Mouse (Mus musculus) limb, embryonic 15.5 days (tissue): ENCODE measurements around the gene Duox1. TPM values are rescaled to one million over a fixed set of nuclear protein-coding genes. Genes with fewer than 3 reads are reported as not detected.

Experiments used
- ATAC-seq: fragments of 200-750 bp; cut with Nextera tagmentation; 2 replicates; pipeline ENCODE4 v1.8.0; 2017; ENCODE audit warnings: low read depth, moderate TSS enrichment; ENCODE audit not compliant: insufficient number of reproducible peaks, low FRiP score, low TSS enrichment
- H3K27ac ChIP-seq: fragments of 300-500 bp; sonication (generic); 2 replicates; pipeline ENCODE4 v1.5.1; 2015; ENCODE audit warnings: moderate library complexity, mild to moderate bottlenecking, inconsistent platforms
- H3K27me3 ChIP-seq: fragments of 300-500 bp; sonication (generic); 2 replicates; pipeline ENCODE4 v1.6.1; 2015; ENCODE audit warnings: inconsistent platforms
- H3K36me3 ChIP-seq: fragments of 300-500 bp; sonication (generic); 2 replicates; pipeline ENCODE4 v1.6.1; 2015; ENCODE audit warnings: inconsistent platforms
- H3K4me1 ChIP-seq: fragments of 300-500 bp; sonication (generic); 2 replicates; pipeline ENCODE4 v1.6.1; 2015; ENCODE audit warnings: inconsistent platforms
- H3K4me2 ChIP-seq: fragments of 300-500 bp; sonication (generic); 2 replicates; pipeline ENCODE4 v1.6.1; 2015; ENCODE audit warnings: mild to moderate bottlenecking, inconsistent platforms
- H3K4me3 ChIP-seq: fragments of 300-500 bp; sonication (generic); 2 replicates; pipeline ENCODE4 v1.5.1; 2015; ENCODE audit warnings: mild to moderate bottlenecking, inconsistent platforms
- H3K9ac ChIP-seq: fragments of 300-500 bp; sonication (generic); 2 replicates; pipeline ENCODE4 v1.6.1; 2015; ENCODE audit warnings: inconsistent platforms
- H3K9me3 ChIP-seq: fragments of 300-500 bp; sonication (generic); 2 replicates; pipeline ENCODE4 v1.6.1; 2016; ENCODE audit warnings: inconsistent platforms
- WGBS: fragments of 180-500 bp; shearing (Covaris S2); methylation state at CpG from one replicate; pipeline ENCODE4 v1.1.7; 2015; 5-methylcytosine and 5-hydroxymethylcytosine counted together
- polyA plus RNA-seq: library from polyadenylated mRNA; unstranded; fragments of >200 nt; fragmentation: Nextera tagmentation; extraction: Ambion mirVana; gene quantifications from 2 replicates; pipeline ENCODE4 v1.2.1, GENCODE M21; 2015

Gene Duox1
- polyA plus RNA-seq, 1 experiment from 2014 or later: 2.7 TPM

DNA sequence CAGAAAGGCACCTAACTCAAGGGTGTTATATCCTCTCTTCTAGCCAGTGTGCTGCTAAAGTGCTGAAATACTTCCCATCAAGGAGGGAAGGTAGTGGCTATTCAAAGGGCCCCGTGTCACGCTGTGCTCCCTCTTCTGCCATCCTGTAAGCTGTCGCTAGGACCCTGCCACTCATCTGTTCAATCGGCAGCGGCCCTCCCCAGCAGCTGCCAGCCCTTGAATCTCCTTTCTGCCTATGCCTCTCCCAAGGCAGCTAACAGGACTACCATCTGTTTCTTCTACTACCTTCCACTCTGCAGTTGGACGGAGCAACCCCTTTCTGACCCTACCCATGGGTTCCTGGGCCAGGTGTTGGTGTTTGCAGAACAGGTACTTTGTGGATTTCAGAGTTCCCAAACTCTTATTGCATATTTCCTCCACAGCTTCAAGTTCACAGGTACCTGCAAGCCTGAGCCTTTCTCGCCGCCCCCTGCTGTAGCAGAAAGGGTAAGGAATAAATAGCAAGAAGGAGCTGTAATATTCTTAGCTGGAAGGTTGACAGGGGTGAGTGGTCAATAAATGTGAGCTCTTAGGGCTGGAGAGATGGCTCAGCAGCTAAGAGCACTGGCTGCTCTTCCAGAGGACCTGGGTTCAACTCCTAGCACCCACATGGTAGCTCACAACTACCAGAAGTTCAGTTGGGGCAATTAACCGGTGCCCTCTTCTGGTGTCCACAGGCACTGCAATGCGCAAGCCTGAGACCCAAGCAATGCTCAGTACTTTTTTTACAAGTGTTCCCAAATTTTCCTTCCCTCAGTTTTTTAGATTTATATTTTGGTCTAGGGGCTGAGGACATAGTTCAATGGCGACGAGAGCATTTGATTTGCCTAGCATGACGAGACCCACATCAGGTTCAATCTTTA, 47.4 kb downstream of the Duox1 start:
- Histone ChIP-seq H3K4me3 (no peak overlapping the region), H3K27ac (no peak overlapping the region), H3K36me3 (peaks cover 18% of the 10 kb centered on the region), H3K4me1 (peaks cover 34% of the 10 kb centered on the region), H3K9me3 (no peaks in the 10 kb centered on the region), H3K9ac (no peak overlapping the region), H3K4me2 (no peak overlapping the region), H3K27me3 (no peaks in the 10 kb centered on the region)
- WGBS: 85% methylated on average over 13 of the region's 13 CpGs
- ATAC-seq: no peak

DNA sequence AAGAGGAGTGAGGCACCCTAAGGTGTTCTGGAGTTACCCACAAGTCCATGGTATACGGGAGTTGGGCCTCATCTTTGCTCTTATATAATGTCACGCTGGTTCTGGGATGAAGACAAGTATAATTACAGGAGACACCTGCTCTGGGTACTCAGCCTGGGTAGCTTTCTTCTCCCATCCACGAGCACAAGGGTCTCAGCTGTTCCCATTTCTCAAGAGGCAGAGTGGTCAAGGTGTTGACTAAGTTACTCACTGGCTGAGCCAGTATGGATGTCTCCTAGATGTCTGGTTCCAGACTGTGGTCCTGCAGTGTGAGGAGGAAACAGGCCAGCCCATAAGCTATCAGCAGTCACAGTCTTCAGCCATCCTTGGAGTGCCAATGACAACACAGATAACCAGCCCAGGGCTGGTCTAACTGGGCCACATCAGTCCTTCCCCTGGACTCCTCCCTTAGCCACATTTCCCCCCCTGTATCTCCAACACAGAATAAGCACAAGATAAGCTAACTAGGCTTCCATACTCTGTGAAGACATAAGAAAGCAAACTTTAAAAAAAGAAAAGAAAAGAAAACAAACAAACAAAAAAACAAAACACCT, 49.0 kb downstream of the Duox1 start:
- Histone ChIP-seq H3K9ac (no peak overlapping the region), H3K27ac (no peak overlapping the region), H3K9me3 (no peaks in the 10 kb centered on the region), H3K36me3 (peaks cover 12% of the 10 kb centered on the region), H3K4me1 (peaks cover 40% of the 10 kb centered on the region), H3K4me3 (no peak overlapping the region), H3K4me2 (no peak overlapping the region), H3K27me3 (no peaks in the 10 kb centered on the region)
- WGBS: 84% methylated on average over 3 of the region's 3 CpGs
- ATAC-seq: no peak

DNA sequence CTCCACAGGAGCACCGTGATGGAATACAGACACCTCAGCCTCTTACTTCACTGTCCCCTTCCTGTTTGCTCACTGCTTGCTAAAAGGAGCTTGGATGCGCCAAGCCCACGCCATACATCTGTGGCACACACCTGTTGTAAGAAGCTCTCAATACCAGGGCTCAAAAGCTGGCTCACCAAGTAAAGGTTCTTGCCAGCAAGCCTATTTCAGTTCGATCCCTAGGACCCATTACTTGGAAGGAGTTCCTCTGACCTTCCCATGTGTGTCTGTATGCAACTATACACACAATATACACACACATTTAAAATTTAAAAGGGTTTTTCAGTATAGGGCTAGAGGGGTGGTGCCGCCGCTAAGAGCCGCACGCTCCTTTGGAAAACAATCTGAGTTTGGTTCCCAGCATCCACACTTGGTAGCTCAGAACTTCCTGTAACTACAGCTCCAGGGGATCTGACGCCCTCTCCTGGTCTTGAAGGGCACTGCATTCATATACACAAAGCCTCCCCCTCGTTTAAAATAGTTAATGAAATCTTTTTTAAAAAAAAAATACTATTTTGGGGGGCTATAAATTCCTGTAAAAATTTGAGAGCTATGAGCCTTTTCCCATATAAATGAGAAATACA, 49.9 kb downstream of the Duox1 start:
- Histone ChIP-seq H3K4me1 (peaks cover 40% of the 10 kb centered on the region), H3K27me3 (no peaks in the 10 kb centered on the region), H3K36me3 (peaks cover 12% of the 10 kb centered on the region), H3K27ac (no peak overlapping the region), H3K9me3 (no peaks in the 10 kb centered on the region), H3K4me2 (no peak overlapping the region), H3K4me3 (no peak overlapping the region), H3K9ac (no peak overlapping the region)
- 83% methylated on average over 10 of the region's 10 CpGs for WGBS
- ATAC-seq: no peak

DNA sequence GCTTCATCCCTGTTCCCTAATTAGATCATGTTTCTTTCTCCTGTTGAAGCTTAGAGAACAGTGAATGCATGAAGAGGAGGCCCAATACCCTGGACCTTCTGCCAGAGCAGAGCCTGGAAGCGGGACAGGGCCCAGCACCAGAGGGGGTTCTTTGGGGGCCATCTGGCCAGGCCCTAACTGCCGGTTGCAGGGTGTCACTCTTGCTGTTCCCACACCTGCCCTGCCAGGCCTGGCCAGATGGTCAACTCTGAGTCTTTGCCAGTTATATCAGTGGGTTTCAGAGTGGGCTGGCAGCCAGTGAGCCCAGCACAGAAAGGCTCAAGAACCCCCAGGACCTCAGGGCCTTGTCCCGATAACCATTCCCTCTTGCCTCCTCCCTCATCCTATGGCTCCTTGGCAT, 50.6 kb downstream of the Duox1 start:
- 70% methylated on average over 3 of the region's 3 CpGs for WGBS
- no peak overlapping the region for H3K9ac ChIP-seq
- no peaks in the 10 kb centered on the region for H3K9me3 ChIP-seq
- no peak overlapping the region for H3K27ac ChIP-seq
- H3K4me1 ChIP-seq: peaks cover 38% of the 10 kb centered on the region
- 0 out of 2 replicates have a peak, but pooled peaks cover 4% of the 10 kb centered on the region for H3K27me3 ChIP-seq
- H3K4me3 ChIP-seq: no peak overlapping the region
- no peak overlapping the region for H3K4me2 ChIP-seq
- no peak for ATAC-seq
- H3K36me3 ChIP-seq: peaks cover 12% of the 10 kb centered on the region

DNA sequence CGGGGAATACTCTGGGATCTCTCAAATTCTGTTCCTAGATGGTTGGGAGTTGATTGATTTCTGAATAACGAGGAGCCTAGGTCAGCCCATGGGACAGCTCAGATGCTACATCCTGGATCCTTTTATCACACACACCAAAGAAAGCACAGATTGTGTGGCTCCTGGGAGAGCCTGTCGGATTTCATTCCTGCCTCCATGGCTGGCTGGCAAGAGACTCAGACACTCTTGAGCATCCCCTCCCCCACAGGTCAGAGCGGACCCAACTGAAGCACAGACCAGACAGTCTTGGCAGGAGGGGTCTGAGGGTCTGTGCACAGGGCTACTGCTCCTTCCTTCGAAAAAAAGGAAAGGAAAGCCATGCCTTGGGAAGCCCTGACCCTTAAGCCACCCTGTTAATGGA, 51.2 kb downstream of the Duox1 start:
- ATAC-seq: no peak
- Histone ChIP-seq H3K27ac (no peak overlapping the region), H3K4me3 (peak overlapping the region; percentile 8; the same call in 1 of the 2 replicates)

DNA sequence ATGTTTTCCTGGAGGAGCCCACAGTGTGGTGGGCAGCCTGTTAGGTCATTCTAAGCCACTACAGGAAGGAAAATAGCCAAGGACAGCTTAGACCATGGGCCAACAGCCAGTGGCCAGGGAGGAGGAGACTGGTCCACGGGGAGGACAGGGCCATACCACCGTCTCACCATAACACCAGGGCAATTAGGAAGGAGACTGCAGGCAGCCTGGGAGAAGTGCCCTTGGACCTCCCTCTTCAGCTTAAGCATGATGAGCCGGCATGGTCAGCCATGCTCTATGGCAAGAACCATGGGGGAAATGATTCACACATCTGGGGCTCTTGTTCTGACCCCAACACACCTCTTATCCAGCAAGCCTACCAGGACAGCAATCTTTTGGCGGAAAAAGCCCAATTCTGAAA, 51.7 kb downstream of the Duox1 start:
- H3K36me3 ChIP-seq: peaks cover 12% of the 10 kb centered on the region
- peaks cover 35% of the 10 kb centered on the region for H3K4me1 ChIP-seq
- H3K27me3 ChIP-seq: 0 out of 2 replicates have a peak, but pooled peaks cover 4% of the 10 kb centered on the region
- H3K9ac ChIP-seq: no peak overlapping the region
- H3K9me3 ChIP-seq: no peaks in the 10 kb centered on the region
- no peak overlapping the region for H3K27ac ChIP-seq
- peak overlapping the region; percentile 84 for H3K4me3 ChIP-seq
- no peak for ATAC-seq
- WGBS: 25% methylated on average over 4 of the region's 4 CpGs
- H3K4me2 ChIP-seq: peak overlapping the region; percentile 80

More for the DNA sequence above, 51.2 kb downstream of the Duox1 start:
- H3K4me2 ChIP-seq: peak overlapping the region; percentile 80; the same call in 1 of the 2 replicates
- H3K4me1 ChIP-seq: peaks cover 38% of the 10 kb centered on the region
- H3K9ac ChIP-seq: 0 out of 2 replicates have a peak overlapping the region, but pooled peaks have one; percentile 15
- WGBS: 40% methylated on average over 5 of the region's 5 CpGs
- H3K27me3 ChIP-seq: 0 out of 2 replicates have a peak, but pooled peaks cover 4% of the 10 kb centered on the region
- peaks cover 12% of the 10 kb centered on the region for H3K36me3 ChIP-seq
- no peaks in the 10 kb centered on the region for H3K9me3 ChIP-seq

DNA sequence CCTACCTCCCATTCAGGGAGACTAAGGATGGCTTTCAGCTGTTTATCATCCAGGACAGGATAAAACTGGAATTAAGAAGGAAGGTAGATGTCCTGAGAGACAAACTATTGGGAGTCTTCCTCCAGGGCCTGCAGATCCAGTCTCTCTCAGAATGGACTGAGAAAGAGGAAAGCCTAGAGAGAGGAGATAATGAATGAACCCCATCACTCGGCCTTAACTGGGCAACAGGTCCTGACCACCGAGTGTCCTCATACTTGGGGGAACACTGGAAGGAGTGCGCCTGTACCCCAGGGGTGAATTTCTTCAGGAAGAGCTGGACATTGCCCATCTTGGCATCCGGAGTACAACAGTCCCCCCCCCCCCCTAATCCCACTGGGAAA, 52.2 kb downstream of the Duox1 start:
- Histone ChIP-seq H3K4me2 (peak overlapping the region; percentile 80), H3K9ac (peak overlapping the region; percentile 92; the same call in 1 of the 2 replicates), H3K4me1 (peaks cover 30% of the 10 kb centered on the region), H3K4me3 (peak overlapping the region; percentile 84), H3K9me3 (no peaks in the 10 kb centered on the region), H3K27me3 (0 out of 2 replicates have a peak, but pooled peaks cover 4% of the 10 kb centered on the region), H3K36me3 (peaks cover 12% of the 10 kb centered on the region), H3K27ac (no peak overlapping the region)
- 8% methylated on average over 4 of the region's 4 CpGs for WGBS
- ATAC-seq: no peak

DNA sequence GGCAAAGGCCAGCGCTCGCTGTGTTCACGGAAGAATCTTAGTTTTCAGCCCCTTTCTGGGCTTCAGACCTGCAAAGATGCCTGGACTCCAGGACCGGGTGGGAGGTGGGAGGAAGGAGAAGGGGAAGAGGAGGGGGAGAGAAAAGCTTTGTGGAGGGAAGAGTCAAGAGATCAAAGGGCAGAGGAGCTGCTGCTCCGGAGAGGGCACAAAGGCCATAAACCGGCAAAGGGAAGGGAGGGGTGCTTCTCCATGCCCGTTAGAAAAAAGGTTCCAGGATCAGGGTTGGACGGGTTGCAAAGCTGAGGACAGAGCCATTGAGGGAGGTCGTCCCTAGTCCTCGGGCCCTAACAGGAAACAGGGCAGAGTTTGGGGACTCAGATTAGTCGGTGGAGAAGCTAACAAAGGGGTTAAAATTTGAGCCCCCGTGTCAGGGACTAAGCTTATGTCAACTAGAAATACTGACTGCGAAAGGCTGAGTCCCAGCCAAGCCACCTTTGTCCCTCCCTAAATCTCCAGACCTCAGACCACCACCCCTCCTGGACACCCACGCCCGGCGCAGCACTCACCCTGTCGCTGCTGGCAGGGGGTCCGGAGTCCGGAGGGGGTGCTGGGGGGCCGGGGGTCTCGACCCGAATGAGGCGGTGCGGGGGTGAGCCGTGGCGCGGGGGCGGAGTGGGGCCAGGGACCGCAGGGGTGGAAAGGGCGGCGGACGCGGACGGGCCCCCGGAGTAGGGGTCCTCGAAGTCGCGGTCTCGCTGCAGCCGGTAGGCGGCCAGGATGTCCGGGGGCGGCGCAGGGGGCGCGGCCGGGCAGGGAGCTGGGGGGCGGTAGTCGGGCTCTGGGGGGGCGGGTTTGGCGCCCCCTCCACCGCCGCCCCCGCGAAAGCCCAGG, 52.9 kb downstream of the Duox1 start:
- Histone ChIP-seq H3K4me2 (peak overlapping the region; percentile 80), H3K27ac (peak overlapping the region; percentile 75)
- under 1% methylated on average over 24 of the region's 55 CpGs for WGBS

DNA sequence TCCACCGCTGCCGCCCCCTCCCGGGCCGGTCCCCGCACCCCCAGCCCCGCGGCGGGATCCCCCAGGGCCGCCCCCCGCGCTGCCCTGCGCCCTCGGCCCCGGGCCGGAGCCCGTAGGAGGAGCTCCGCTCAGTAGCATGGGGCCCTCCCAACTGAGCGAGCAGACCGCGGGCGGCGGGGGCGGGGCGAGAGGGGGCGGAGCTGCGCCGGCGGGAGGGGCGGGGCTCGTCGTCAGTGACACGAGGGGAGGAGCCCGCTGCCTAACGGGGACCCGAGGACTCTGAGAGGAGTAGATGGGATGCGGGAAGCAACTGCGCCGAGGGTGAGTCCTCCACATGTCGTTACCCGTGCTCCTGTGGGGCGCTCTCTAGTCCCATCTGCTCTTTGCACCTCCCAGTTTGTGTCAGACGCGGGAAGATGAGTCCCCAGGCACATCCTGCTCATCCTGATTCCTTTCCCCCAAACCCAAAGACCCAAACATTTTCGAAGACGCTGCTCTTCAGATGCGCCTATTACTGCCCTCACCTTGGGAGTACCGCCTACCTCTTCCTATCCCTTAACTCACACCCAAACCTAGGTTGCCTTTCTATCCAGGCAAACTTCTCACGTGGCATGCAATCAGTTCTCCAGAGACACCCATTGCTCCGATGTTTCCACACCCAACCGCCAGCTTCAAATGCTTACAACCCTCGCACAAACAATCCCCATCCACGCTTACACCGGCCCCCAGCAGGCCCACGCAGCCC, 53.7 kb downstream of the Duox1 start, which contains the start of gene Shf:
TSS of gene Shf (minus strand) at position 168 of the 745 bp plus-strand sequence.
- Histone ChIP-seq H3K9ac (peak within 1 kb of the TSS; percentile 92), H3K4me3 (peak within 1 kb of the TSS; percentile 84), H3K36me3 (0 out of 2 replicates have a peak, but pooled peaks cover under 1% of the 10 kb centered on the region), H3K9me3 (no peaks in the 10 kb centered on the region), H3K27ac (peak within 1 kb of the TSS; percentile 75), H3K4me2 (peak within 1 kb of the TSS; percentile 80), H3K4me1 (peaks cover 30% of the 10 kb centered on the region), H3K27me3 (0 out of 2 replicates have a peak, but pooled peaks cover 4% of the 10 kb centered on the region)
- WGBS: 1% methylated on average over 46 of the region's 54 CpGs
- peak; percentile 94 for ATAC-seq

More for the DNA sequence above, 52.9 kb downstream of the Duox1 start:
- 0 out of 2 replicates have a peak, but pooled peaks cover 4% of the 10 kb centered on the region for H3K27me3 ChIP-seq
- peak overlapping the region; percentile 92 for H3K9ac ChIP-seq
- H3K4me1 ChIP-seq: peaks cover 30% of the 10 kb centered on the region
- H3K36me3 ChIP-seq: peaks cover 9% of the 10 kb centered on the region
- H3K9me3 ChIP-seq: no peaks in the 10 kb centered on the region
- peak; percentile 72 for ATAC-seq
- H3K4me3 ChIP-seq: peak overlapping the region; percentile 84

DNA sequence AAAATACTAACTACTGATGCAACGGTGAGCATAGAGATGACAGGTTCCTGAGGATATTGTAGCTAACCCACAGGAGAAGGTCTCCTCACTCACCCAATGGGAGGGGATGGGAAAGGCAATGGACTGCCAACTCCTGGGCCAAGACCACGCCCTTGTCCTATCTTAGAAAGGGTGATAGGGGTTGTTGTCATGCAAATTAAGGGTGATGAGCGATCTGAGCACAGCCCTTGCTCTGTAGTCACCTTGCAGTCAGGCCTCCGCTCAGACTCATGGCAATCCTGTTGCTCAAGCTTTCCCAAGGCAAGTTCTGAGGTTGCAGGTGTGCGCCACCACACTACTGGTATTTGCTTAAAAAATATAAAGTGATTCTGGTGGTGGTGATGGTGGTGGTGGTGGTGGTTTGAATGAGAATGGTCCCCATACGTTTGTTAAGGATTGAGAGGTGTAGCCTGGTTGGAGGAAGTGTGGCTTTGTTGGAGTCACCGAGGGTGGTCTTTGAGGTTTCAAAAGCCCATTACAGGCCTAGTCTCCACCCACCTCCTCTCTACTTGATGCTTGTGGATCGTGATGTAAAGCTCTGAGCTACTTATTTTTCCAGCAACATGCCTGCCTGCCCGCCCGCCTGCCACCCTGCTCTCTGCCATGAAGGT, 54.8 kb downstream of the Duox1 start:
- H3K4me1 ChIP-seq: peaks cover 30% of the 10 kb centered on the region
- no peak overlapping the region for H3K27ac ChIP-seq
- ATAC-seq: no peak
- no peak overlapping the region; the same call in 1 of the 2 replicates for H3K4me2 ChIP-seq
- whole genome bisulfite sequencing: 43% methylated on average over 10 of the region's 10 CpGs
- H3K9ac ChIP-seq: no peak overlapping the region
- H3K27me3 ChIP-seq: 0 out of 2 replicates have a peak, but pooled peaks cover 4% of the 10 kb centered on the region
- no peak overlapping the region for H3K4me3 ChIP-seq
- H3K9me3 ChIP-seq: no peaks in the 10 kb centered on the region
- no peaks in the 10 kb centered on the region for H3K36me3 ChIP-seq
